Mouse (Mus musculus): ENCODE data around the gene Chd3.

DNA sequence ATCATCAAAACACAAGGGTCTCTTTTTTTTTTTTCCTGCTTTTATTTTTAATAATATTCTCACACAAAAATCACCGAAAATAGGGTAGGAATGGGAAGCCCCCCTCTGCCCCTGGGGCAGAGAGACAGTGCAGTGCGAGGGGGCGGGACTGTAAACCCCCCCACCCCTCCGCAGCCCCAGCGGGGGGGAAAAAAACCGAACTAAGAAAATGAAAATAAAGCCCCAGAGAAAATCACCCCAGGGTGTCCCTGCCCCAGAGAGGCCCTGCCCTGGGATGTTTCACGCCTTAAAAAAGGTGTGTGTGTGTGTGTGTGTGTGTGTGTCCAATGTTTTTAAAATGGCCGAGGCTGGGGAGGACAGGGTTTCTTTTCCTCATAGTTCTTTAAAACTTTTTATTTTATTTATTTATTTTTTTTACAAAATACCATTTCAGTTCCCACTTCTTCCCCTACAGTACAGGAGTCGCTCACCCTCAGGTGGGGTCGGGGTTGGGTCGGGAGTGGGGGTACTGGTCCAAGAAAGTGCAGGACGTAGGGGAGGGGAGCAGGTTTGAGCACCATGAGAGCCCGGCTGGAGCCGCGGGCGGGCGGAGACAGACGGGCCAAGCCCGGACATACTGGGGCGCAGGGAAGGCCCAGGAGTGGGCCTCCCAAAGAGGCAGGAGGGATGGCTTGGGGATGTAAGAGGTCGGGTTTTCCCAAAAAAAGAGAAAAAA is 29.4 kb upstream of the Chd3 start:
- no peak for TF ChIP-seq GATA1 (IDR thresholded peaks at IDR 0.05; ENCODE audit: borderline replicate concordance, low read length)
- TF ChIP-seq FLI1 (IDR thresholded peaks at IDR 0.05; ENCODE audit: low read length): no peak
